Mouse (Mus musculus) limb, embryonic 15.5 days (tissue): ENCODE results near the gene 4930444G20Rik. TPM values are rescaled to one million over a fixed set of nuclear protein-coding genes. Genes with fewer than 3 reads are reported as not detected.
A peak's percentile ranks its signal among the peaks of the same experiment; 100 is the strongest.
"Not testable (repeated sequence)": the region's sequence is repeated elsewhere in the genome, so short reads cannot be mapped to it uniquely, and the experiment has no call there.

Experiments used
- ATAC-seq: fragments of 200-750 bp; cut with Nextera tagmentation; 2 replicates; pipeline ENCODE4 v1.8.0; 2017; ENCODE audit warnings: low read depth, moderate TSS enrichment; ENCODE audit not compliant: insufficient number of reproducible peaks, low FRiP score, low TSS enrichment
- H3K27ac ChIP-seq: fragments of 300-500 bp; sonication (generic); 2 replicates; pipeline ENCODE4 v1.5.1; 2015; ENCODE audit warnings: moderate library complexity, mild to moderate bottlenecking, inconsistent platforms
- H3K27me3 ChIP-seq: fragments of 300-500 bp; sonication (generic); 2 replicates; pipeline ENCODE4 v1.6.1; 2015; ENCODE audit warnings: inconsistent platforms
- H3K36me3 ChIP-seq: fragments of 300-500 bp; sonication (generic); 2 replicates; pipeline ENCODE4 v1.6.1; 2015; ENCODE audit warnings: inconsistent platforms
- H3K4me1 ChIP-seq: fragments of 300-500 bp; sonication (generic); 2 replicates; pipeline ENCODE4 v1.6.1; 2015; ENCODE audit warnings: inconsistent platforms
- H3K4me2 ChIP-seq: fragments of 300-500 bp; sonication (generic); 2 replicates; pipeline ENCODE4 v1.6.1; 2015; ENCODE audit warnings: mild to moderate bottlenecking, inconsistent platforms
- H3K4me3 ChIP-seq: fragments of 300-500 bp; sonication (generic); 2 replicates; pipeline ENCODE4 v1.5.1; 2015; ENCODE audit warnings: mild to moderate bottlenecking, inconsistent platforms
- H3K9ac ChIP-seq: fragments of 300-500 bp; sonication (generic); 2 replicates; pipeline ENCODE4 v1.6.1; 2015; ENCODE audit warnings: inconsistent platforms
- H3K9me3 ChIP-seq: fragments of 300-500 bp; sonication (generic); 2 replicates; pipeline ENCODE4 v1.6.1; 2016; ENCODE audit warnings: inconsistent platforms
- whole genome bisulfite sequencing: fragments of 180-500 bp; shearing (Covaris S2); methylation state at CpG from one replicate; pipeline ENCODE4 v1.1.7; 2015; 5-methylcytosine and 5-hydroxymethylcytosine counted together
- polyA plus RNA-seq: library from polyadenylated mRNA; unstranded; fragments of >200 nt; fragmentation: Nextera tagmentation; extraction: Ambion mirVana; gene quantifications from 2 replicates; pipeline ENCODE4 v1.2.1, GENCODE M21; 2015

Gene 4930444G20Rik
- not detected in 2 replicates for polyA plus RNA-seq

- not testable (repeated sequence) for H3K27ac ChIP-seq, H3K9ac ChIP-seq, H3K4me3 ChIP-seq, H3K27me3 ChIP-seq, H3K36me3 ChIP-seq, ATAC-seq, H3K4me1 ChIP-seq, H3K9me3 ChIP-seq, H3K4me2 ChIP-seq
- WGBS, result 93% methylated on average over 7 of the region's 7 CpGs
Measured at GRCm38 (mm10) chr10:22067979-22068378, at the start of gene 4930444G20Rik. Gene 4930444G20Rik (minus strand): TSS chr10:22068079.

DNA sequence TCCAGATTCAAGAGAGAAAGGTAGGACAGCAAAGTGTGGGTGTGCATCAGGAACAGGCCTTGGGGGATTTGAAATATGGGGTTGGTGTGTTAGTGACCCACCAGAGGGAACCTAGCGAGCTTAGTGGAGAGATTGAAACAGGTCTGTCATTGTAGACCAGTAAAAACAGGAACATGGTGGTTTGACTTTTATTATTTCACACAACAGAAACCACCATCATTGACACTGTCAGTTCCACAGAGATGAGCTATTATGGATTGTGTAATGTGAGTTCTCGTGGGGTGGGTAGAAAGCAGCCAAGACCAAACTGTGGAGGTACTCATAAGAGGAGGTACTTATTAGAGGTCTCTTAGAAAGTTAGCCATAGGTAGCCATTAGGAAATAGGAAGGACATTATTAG is 6.7 kb upstream of the 4930444G20Rik start:
- Histone ChIP-seq H3K4me3 (no peak overlapping the region), H3K9ac (no peak overlapping the region)
- WGBS, result 89% methylated on average over 2 of the region's 2 CpGs

DNA sequence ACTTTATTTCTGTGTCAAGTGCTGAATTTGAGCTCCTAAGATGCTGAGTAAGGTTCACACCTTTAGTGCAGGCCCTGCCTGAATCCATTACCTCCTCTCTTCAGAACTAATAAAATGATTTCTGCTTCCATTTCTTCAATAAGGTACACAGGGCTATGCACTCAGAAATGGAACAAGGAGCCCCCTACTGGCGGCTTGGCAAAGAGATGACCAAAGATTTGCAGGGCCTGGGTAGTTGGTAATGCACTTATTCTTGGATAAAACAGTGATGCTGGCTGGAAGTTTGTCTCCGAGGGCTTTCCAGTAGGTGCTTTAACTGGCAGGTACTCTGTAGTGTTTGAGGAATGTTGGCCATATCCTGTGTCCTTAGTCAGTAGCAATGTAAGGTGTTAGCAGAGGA is 4.9 kb upstream of the 4930444G20Rik start:
- Histone ChIP-seq H3K4me2 (no peak overlapping the region), H3K4me3 (no peak overlapping the region), H3K4me1 (no peaks in the 10 kb centered on the region), H3K27me3 (no peaks in the 10 kb centered on the region), H3K27ac (no peak overlapping the region), H3K9me3 (no peaks in the 10 kb centered on the region), H3K36me3 (no peaks in the 10 kb centered on the region), H3K9ac (no peak overlapping the region)
- WGBS, result 59% methylated on average over 2 of the region's 2 CpGs
- no peak for ATAC-seq

More for the DNA sequence above, 6.7 kb upstream of the 4930444G20Rik start:
- H3K4me1 ChIP-seq, result no peaks in the 10 kb centered on the region
- H3K9me3 ChIP-seq, result no peaks in the 10 kb centered on the region
- no peak overlapping the region for H3K4me2 ChIP-seq
- no peaks in the 10 kb centered on the region for H3K27me3 ChIP-seq
- ATAC-seq, result no peak
- no peak overlapping the region for H3K27ac ChIP-seq
- H3K36me3 ChIP-seq, result no peaks in the 10 kb centered on the region

DNA sequence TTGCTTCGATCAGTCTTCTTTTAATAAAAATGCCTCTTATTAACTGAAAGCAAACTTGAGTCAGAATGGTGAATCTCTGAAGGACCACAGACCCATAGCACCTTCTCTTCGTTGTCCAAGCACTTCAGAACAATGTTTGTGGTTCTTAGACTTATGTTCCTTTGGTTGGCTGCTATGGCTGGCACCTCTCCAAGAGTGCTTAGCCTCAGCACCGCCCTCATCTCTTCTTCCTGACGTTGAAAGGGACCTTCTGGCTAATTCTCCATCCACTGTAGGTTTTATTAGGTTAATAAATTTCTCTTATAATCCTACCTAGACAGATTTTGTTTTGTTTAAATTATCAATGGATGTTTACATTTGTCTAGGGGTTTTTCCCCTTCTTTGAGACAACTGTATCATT is 2.7 kb upstream of the 4930444G20Rik start:
- ATAC-seq, result no peak
- WGBS, result 55% methylated on average over 4 of the region's 4 CpGs
- Histone ChIP-seq H3K4me3 (no peak overlapping the region), H3K9me3 (no peaks in the 10 kb centered on the region), H3K4me1 (no peaks in the 10 kb centered on the region), H3K27ac (no peak overlapping the region), H3K4me2 (no peak overlapping the region), H3K36me3 (no peaks in the 10 kb centered on the region), H3K9ac (no peak overlapping the region), H3K27me3 (no peaks in the 10 kb centered on the region)

DNA sequence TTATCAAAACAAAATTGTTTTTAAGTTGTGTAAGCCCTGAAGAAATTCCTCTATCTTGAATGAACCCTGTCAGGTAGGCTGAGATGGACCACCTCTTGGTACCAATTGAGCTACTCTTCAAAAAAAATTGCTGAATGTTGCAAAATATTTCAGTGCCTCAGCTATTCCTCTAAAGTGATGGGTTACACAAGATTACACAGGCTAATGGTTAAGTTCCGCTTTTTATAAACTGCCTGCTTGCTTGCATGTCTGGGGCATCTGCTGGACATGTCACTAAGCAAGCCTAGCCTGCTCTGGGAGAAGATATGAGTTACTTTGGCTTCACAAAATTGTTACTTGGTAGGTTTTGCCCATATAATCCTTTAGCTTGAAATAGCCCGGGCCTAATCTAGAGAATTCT is 2.3 kb upstream of the 4930444G20Rik start:
- H3K9ac ChIP-seq, result no peak overlapping the region
- ATAC-seq, result no peak
- H3K4me2 ChIP-seq, result no peak overlapping the region
- H3K4me3 ChIP-seq, result no peak overlapping the region
- H3K27me3 ChIP-seq, result no peaks in the 10 kb centered on the region
- 90% methylated on average over 2 of the region's 2 CpGs for WGBS
- H3K9me3 ChIP-seq, result no peaks in the 10 kb centered on the region
- no peaks in the 10 kb centered on the region for H3K36me3 ChIP-seq
- H3K27ac ChIP-seq, result no peak overlapping the region
- H3K4me1 ChIP-seq, result no peaks in the 10 kb centered on the region

GRCm38 (mm10) chr10:22059415-22059814 is 8.5 kb downstream of the 4930444G20Rik start:
- Histone ChIP-seq H3K36me3 (no peaks in the 10 kb centered on the region), H3K9me3 (no peaks in the 10 kb centered on the region), H3K4me3 (peak overlapping the region; percentile 55; the same call in 1 of the 2 replicates), H3K4me1 (peaks cover 4% of the 10 kb centered on the region), H3K9ac (no peak overlapping the region), H3K4me2 (peak overlapping the region; percentile 85; the same call in 1 of the 2 replicates), H3K27me3 (no peaks in the 10 kb centered on the region), H3K27ac (no peak overlapping the region)
- no peak for ATAC-seq
- WGBS, result 84% methylated on average over 2 of the region's 2 CpGs

DNA sequence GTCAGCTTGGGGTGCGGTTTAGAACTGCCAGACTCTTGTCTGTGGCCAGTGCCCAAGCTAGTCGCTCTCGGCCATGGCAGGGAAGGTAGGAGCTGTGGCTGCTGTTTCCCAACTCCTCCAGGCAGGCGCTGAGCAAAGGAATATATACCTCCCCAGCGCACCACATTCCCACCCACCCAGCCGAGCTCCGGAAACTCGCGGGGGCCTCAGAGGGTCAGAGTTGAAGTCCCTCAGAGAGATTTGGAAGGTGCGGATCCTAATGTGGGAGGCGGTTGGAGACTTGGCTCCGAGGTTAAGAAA is 8.9 kb downstream of the 4930444G20Rik start:
- Histone ChIP-seq H3K4me1 (peaks cover 4% of the 10 kb centered on the region), H3K9ac (0 out of 2 replicates have a peak overlapping the region, but pooled peaks have one; percentile 14), H3K4me2 (peak overlapping the region; percentile 85), H3K36me3 (no peaks in the 10 kb centered on the region), H3K4me3 (peak overlapping the region; percentile 55), H3K9me3 (no peaks in the 10 kb centered on the region), H3K27ac (no peak overlapping the region), H3K27me3 (no peaks in the 10 kb centered on the region)
- no peak; the same call in 1 of the 2 replicates for ATAC-seq
- WGBS, result 19% methylated on average over 12 of the region's 12 CpGs

DNA sequence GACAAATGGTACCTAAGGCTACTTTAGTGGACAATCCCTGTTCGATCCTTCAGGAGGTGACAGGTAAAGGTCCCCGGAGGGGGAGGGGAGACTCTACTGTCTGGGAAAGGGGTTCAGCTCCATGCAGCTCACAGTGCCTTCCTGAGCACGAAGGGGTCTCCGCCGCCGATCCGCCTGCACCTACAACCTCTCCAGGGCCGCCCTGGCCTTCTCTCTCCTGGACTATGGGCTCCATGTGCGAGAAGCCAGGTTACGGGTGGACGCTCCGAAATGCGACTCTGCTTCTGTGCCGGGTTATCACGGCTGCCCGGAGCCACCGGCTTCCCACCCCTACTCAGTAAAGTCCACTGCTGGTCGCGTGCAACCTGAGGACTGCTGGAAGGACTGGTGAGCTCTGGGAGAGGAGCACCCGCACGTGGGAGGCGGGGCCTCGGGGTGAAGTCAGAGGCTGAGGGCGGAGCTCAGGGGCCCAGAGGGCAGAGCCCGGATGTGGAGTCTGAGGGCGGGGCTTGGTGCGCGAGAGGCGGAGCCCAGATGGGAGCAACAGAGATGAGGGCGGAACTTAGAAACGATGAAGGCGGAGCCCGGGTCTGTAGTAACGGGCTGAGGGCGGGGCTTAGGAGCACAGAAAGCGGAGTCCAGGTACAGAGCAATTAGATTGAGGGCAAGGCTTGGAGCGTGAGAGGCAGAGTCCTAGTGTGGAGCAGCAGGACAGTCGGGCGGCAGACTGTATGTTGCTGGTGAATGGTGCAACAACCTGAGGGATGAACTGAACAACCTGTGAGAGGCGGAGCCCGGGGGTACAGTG is 9.5 kb downstream of the 4930444G20Rik start:
- peak; percentile 96 for ATAC-seq
- H3K27ac ChIP-seq, result no peak overlapping the region
- H3K9ac ChIP-seq, result peak overlapping the region; percentile 40
- H3K4me1 ChIP-seq, result peaks cover 4% of the 10 kb centered on the region
- no peaks in the 10 kb centered on the region for H3K9me3 ChIP-seq
- peak overlapping the region; percentile 55 for H3K4me3 ChIP-seq
- WGBS, result 9% methylated on average over 41 of the region's 41 CpGs
- no peaks in the 10 kb centered on the region for H3K27me3 ChIP-seq
- peak overlapping the region; percentile 85 for H3K4me2 ChIP-seq
- no peaks in the 10 kb centered on the region for H3K36me3 ChIP-seq

GRCm38 (mm10) chr10:22055308-22055707 is 12.6 kb downstream of the 4930444G20Rik start:
- Histone ChIP-seq H3K9ac (no peak overlapping the region), H3K4me2 (no peak overlapping the region), H3K4me3 (no peak overlapping the region), H3K9me3 (no peaks in the 10 kb centered on the region), H3K27me3 (no peaks in the 10 kb centered on the region), H3K36me3 (no peaks in the 10 kb centered on the region), H3K4me1 (peaks cover 4% of the 10 kb centered on the region), H3K27ac (no peak overlapping the region)
- no peak for ATAC-seq

DNA sequence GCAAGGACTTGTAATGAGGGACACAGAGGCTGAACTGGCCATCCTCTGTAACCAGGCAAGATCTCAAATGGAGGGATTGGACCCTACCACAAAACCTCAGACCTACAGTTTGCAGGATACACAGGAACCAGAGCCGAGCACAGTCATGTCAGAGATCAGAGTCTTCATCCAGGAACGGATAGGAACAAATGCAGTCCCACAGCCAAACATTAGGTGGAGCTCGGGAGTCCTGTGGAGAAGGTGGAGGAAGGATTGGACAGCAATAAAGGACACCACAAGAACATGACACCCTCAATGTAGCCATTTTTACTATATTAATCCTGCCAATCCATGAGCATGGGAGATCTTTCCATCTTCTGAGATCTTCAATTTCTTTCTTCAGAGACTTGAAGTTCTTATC is 31.6 kb downstream of the 4930444G20Rik start:
- not testable (repeated sequence) for H3K27me3 ChIP-seq, ATAC-seq, H3K4me2 ChIP-seq, H3K36me3 ChIP-seq, H3K4me1 ChIP-seq, H3K9me3 ChIP-seq, H3K4me3 ChIP-seq, H3K9ac ChIP-seq, H3K27ac ChIP-seq
- 5% methylated on average over 3 of the region's 3 CpGs for WGBS

- 13% methylated on average over 9 of the region's 9 CpGs for WGBS
- H3K4me2 ChIP-seq, result no peak overlapping the region
- no peaks in the 10 kb centered on the region for H3K4me1 ChIP-seq
- no peak overlapping the region for H3K27ac ChIP-seq
- H3K27me3 ChIP-seq, result no peaks in the 10 kb centered on the region
- ATAC-seq, result no peak
- no peak overlapping the region for H3K9ac ChIP-seq
- no peaks in the 10 kb centered on the region for H3K36me3 ChIP-seq
- H3K9me3 ChIP-seq, result no peaks in the 10 kb centered on the region
- no peak overlapping the region for H3K4me3 ChIP-seq
Measured at GRCm38 (mm10) chr10:22034303-22034702, 33.6 kb downstream of the 4930444G20Rik start.

- no peaks in the 10 kb centered on the region for H3K9me3 ChIP-seq
- WGBS, result 89% methylated on average over 4 of the region's 4 CpGs
Measured at GRCm38 (mm10) chr10:22018618-22019017, 49.3 kb downstream of the 4930444G20Rik start.

More at GRCm38 (mm10) chr10:22018618-22019017, 49.3 kb downstream of the 4930444G20Rik start:
- Histone ChIP-seq H3K4me1 (no peaks in the 10 kb centered on the region), H3K4me2 (no peak overlapping the region), H3K27me3 (no peaks in the 10 kb centered on the region), H3K4me3 (no peak overlapping the region), H3K27ac (no peak overlapping the region), H3K9ac (no peak overlapping the region), H3K36me3 (no peaks in the 10 kb centered on the region)
- no peak for ATAC-seq
